Mouse (Mus musculus): ENCODE results near the gene Lypd1. TPM values are rescaled to one million over a fixed set of nuclear protein-coding genes. Genes with fewer than 3 reads are reported as not detected.

Lypd1 gene
- polyA plus RNA-seq (2015; fragmentation: Nextera tagmentation; extraction: Ambion mirVana), result 0.18 and 0.35 TPM in 2 replicates

GRCm38 (mm10) chr1:125912601-125913600 is at the start of gene Lypd1:
Gene Lypd1, minus strand, starts transcription at chr1:125913101.

Other genes starting within 250 kb of the Lypd1 start
- 0.06 and 0.10 TPM in 2 replicates for gene Gpr39, start 236.1 kb downstream of the Lypd1 start, polyA plus RNA-seq (2015; fragmentation: Nextera tagmentation; extraction: Ambion mirVana)